Mouse (Mus musculus) natural killer cell, adult 2 months (primary cell): ENCODE data around the gene Hist1h4j.

Experiments used
- DNase-seq, 2 experiments: peaks; one replicate each; pipeline ENCODE4 v3.0.0; 2022; ENCODE audit warnings: low spot score in 2 of 2

Hist1h4j gene

GRCm38 (mm10) chr13:21722993-21723836 lies 11.6 kb upstream of the Hist1h4j start:
- no peak for DNase-seq

GRCm38 (mm10) chr13:21727948-21728572 lies 6.8 kb upstream of the Hist1h4j start:
- DNase-seq: no peak

DNA sequence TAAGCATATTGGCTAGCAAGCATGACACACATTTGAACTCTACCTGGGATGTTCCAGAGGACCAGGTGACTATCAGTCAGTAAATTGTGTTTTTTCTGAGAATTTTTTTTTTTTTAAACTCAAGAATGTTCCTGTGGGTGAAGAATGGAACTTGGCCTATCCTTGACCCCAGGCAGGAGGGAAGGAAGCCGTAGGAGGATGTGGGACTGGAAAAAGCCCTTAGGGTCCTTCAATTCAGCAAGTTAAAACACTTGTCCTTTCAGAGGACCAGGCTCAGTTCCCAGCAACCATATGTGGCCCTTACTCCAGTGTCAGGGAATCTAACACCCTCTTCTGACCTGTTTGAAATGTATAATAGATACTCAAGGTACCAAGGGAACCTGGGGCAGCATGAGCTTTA lies 5.3 kb upstream of the Hist1h4j start:
- no peak for DNase-seq

DNA sequence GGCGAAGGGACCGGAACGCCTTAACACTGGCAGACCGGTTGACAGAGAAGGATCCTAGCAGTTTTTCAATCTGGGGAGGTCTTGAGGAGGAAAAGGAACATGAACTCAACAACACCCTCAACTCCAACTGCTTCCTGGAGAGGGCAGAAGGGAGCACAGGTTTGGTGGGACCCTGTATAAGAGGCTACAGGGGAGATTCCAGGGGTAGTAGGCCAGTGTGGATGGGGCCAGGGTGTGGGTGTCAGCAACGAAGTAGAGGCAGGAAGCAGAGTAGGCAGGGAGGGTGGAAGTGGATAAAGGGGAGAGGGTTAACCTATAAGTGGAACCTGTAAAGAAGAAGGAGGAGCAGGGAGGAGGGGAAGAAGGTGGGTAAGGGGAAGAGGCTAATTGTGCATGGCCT lies 1.4 kb upstream of the Hist1h4j start:
- DNase-seq: no peak

- peak; percentile 77 to 81 for DNase-seq
Measured at GRCm38 (mm10) chr13:21734010-21734905, 606 bp upstream of the Hist1h4j start.

DNA sequence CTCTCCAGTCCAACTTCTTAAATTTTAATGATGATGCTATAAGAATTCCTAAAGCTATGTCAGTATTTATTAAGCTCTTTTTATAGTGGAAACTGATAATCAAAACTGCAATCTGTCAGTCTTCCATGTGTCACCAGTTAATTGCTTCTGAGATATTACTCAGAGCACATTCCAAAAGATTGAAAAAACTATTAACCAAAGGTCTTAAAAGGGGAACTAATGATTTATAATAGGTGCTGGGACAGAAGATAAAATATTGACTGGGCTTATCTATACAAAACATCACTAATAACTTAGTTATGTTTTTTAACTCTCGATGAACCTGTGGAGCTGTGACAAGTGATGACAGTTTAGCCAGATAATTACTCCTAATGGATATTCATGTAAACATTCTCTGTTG lies 10.1 kb downstream of the Hist1h4j start:
- no peak for DNase-seq

GRCm38 (mm10) chr13:21749387-21750158 lies 14.7 kb downstream of the Hist1h4j start:
- no peak for DNase-seq

GRCm38 (mm10) chr13:21750159-21751017 lies 15.5 kb downstream of the Hist1h4j start, which contains the start of gene Hist1h4k:
Hist1h4k (minus strand) TSS chr13:21750505.
- DNase-seq: peak; percentile 73 to 85

GRCm38 (mm10) chr13:21751417-21751816 lies 16.6 kb downstream of the Hist1h4j start:
- no peak for DNase-seq

- no peak for DNase-seq
Measured at GRCm38 (mm10) chr13:21751827-21752226, 17.0 kb downstream of the Hist1h4j start.

GRCm38 (mm10) chr13:21752356-21752755 lies 17.5 kb downstream of the Hist1h4j start:
- no peak for DNase-seq

DNA sequence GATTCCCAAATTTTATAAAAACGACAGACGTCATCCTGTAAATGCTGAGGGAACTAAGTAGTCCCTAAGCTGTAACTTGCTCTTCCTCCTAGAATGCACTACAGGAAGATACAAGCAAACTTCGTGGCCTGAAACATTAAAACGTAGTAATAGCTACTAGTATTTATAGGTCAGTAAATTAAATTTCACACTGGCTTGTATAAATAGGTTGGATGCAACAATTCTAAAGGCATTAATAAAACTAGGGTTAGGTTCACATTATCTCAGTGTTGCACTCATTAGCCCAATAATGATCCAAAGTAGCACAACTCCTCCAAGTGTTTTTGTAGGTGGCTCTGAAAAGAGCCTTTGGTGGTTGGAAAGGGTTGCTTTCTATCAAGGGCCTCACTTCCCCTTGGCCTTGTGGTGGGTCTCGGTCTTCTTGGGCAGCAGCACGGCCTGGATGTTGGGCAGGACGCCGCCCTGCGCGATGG lies 18.2 kb downstream of the Hist1h4j start:
- DNase-seq: no peak

- peak; percentile 69 to 73 for DNase-seq
Measured at GRCm38 (mm10) chr13:21753524-21754285, 18.8 kb downstream of the Hist1h4j start, which contains the start of the genes Hist1h2ak and Hist1h2bn. Hist1h2ak (minus strand) TSS chr13:21753827. Hist1h2bn (plus strand) TSS chr13:21754123.

DNA sequence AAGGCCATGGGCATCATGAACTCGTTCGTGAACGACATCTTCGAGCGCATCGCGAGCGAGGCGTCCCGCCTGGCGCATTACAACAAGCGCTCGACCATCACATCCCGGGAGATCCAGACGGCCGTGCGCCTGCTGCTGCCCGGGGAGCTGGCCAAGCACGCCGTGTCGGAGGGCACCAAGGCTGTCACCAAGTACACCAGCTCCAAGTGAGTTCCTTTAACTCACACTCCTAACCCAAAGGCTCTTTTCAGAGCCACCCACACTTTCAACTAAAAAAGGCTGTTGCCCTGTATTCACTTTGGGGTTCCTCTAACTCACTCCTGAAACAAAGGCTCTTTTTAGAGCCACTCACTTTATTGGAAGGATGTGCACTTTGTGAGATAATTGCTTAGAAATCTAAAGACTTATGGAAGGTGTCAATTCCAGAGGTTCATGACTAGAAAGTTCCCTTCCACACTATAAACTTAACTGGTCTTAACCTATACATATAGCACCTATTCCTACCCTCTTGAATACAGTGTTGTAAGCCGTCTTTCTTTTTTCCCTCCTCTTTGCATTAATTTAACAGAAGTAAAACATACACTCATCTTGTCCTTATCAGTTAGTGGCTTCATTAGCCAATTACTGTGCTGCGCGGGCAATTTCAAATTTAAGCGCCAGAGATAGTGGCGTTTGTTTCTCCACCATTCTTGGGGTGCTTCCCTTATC lies 19.6 kb downstream of the Hist1h4j start:
- peak; percentile 5 to 29 for DNase-seq

DNA sequence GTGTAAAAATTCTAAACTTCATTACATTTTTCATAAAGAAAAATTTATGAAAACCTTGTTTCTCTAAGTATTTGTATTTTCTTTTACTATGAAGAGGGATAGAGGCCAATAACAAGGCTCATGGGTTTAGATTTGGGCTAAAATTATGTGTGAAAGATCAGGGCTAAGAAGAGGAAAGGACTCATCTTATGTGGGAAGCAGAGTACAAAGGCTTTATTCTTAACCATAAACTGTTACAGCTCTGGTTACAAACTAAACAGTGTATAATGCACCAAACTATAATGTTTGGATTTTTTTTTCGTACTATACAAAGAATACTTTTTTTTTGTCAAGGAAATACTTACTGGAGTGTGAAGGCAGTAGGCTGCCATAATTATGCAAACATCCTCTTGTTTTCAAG lies 20.8 kb downstream of the Hist1h4j start:
- no peak for DNase-seq

GRCm38 (mm10) chr13:21778814-21779766 lies 44.2 kb downstream of the Hist1h4j start:
- DNase-seq: peak; percentile 68 to 70
